In the genomic region with DNA sequence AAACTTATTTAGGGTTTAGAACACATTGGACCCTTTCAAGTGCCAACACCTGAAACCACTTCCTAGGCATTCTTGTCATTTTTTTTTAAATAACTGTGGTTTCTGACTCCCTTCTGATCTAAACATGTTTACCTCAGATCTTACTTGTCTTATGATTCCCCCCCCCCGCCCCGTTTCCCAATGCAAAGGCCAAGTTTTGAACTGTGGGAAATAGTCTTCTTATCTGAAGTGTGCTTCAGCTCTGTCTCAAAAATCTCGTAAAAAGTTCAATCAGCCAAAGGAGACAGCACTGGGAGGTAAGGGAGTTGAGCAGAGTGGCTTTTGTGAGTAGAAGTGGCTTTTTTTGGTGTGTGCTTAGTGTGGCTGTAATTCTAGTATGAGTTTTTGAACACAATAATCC, we compare ENCODE assay signal across 15 mouse cellular contexts.
"Had no signal": no experiment of that assay in that cellular context is flagged by ENCODE, and none has a peak within 500 bp of the region (broad histone marks: within the 10 kb centered on the region; RNA-seq: fewer than 3 reads in every experiment).

No protein-coding gene starts in this region.

- ATAC-seq: intestine, embryonic 16.5 days; liver, postnatal 0 days; midbrain, embryonic 16.5 days had no signal

- H3K27ac ChIP-seq: kidney, embryonic 15.5 days; left cerebral cortex, adult 2 months; limb, embryonic 15.5 days; liver, embryonic 13.5 days; lung, embryonic 15.5 days; macrophage; midbrain, embryonic 12.5 days had no signal

- H3K4me3 ChIP-seq: kidney, embryonic 15.5 days; left cerebral cortex, adult 2 months; limb, embryonic 15.5 days; liver, embryonic 13.5 days; lung, embryonic 15.5 days; midbrain, embryonic 12.5 days had no signal

- H3K27me3 ChIP-seq: kidney, embryonic 15.5 days; limb, embryonic 15.5 days; liver, embryonic 13.5 days; lung, embryonic 15.5 days; midbrain, embryonic 12.5 days had no signal

- H3K36me3 ChIP-seq: kidney, embryonic 15.5 days; limb, embryonic 15.5 days; liver, embryonic 13.5 days; lung, embryonic 15.5 days; midbrain, embryonic 12.5 days had no signal

- H3K4me2 ChIP-seq: kidney, embryonic 15.5 days; limb, embryonic 15.5 days; liver, embryonic 13.5 days; lung, embryonic 15.5 days; midbrain, embryonic 12.5 days had no signal

- H3K9me3 ChIP-seq: kidney, embryonic 15.5 days; limb, embryonic 15.5 days; liver, embryonic 13.5 days; lung, embryonic 15.5 days; midbrain, embryonic 12.5 days had no signal

- H3K9ac ChIP-seq: kidney, embryonic 15.5 days; limb, embryonic 15.5 days; liver, embryonic 13.5 days; liver, postnatal 0 days; lung, embryonic 15.5 days; midbrain, embryonic 12.5 days had no signal

- H3K4me1 ChIP-seq: kidney, embryonic 15.5 days; limb, embryonic 15.5 days; liver, embryonic 13.5 days; lung, embryonic 15.5 days; midbrain, embryonic 12.5 days had no signal

- DNase-seq: kidney, adult 2 months; kidney, postnatal 14 days; liver, embryonic 13.5 days; liver, postnatal 0 days; right cerebral cortex, postnatal 4 days; spleen, adult 18-20 months; thymus, postnatal 14 days had no signal
